Comparison of ENCODE assay signal across 13 mouse cellular contexts in the genomic region with DNA sequence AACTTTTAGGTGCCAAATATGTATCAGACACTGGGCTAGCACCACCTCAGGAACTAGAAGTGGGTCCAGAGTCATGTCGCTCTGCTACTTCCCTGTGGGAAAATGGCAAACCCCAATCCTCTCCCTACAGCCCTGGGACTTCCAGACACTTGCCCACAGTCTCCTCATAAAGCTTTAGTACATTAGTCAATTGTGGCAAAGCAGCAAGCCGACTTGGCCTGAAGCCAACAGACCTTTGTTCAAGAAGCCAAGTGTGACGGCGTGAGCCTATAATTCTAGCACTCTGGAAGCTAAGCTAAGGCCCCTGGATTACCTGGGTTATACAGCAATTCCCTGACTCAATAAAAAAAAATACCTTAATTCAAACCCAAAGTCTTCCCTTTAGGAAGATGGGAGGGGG.
DNase-seq lines count a peak whose midpoint lies in the region; ATAC-seq and TF ChIP-seq lines count a peak whose summit lies in the region.
"Had no signal": no experiment of that assay in that cellular context is flagged by ENCODE, and none has a peak within 500 bp of the region (broad histone marks: within the 10 kb centered on the region; RNA-seq: fewer than 3 reads in every experiment).

No protein-coding gene starts in this region.

- H3K27ac ChIP-seq in kidney, postnatal 0 days, result no peak overlapping the region
- no peak overlapping the region for H3K27ac ChIP-seq in gastrocnemius, adult 2 months
- H3K27ac ChIP-seq: embryonic facial prominence, embryonic 15.5 days; forebrain, embryonic 13.5 days; liver, embryonic 14.5 days had no signal

- H3K36me3 ChIP-seq in kidney, postnatal 0 days (ENCODE audit: insufficient read depth, low read length), result no peaks in the 10 kb centered on the region
- H3K36me3 ChIP-seq: embryonic facial prominence, embryonic 15.5 days had no signal

- no peak for ATAC-seq in kidney, postnatal 0 days (replicated peaks; ENCODE audit: low FRiP score, low read depth)
- ATAC-seq: forebrain, embryonic 13.5 days had no signal

- intact Hi-C loops in left cerebral cortex, postnatal 4 days (cut with DNase I), result no loop called here
- intact Hi-C loops in gastrocnemius, adult 2 months (cut with DNase I), result no loop called here

- no peak overlapping the region for H3K4me3 ChIP-seq in kidney, postnatal 0 days (replicated peaks; ENCODE audit: low read depth, low read length)
- H3K4me3 ChIP-seq in gastrocnemius, adult 2 months, result no peak overlapping the region
- H3K4me3 ChIP-seq: embryonic facial prominence, embryonic 15.5 days; forebrain, embryonic 13.5 days had no signal

- H3K4me2 ChIP-seq in kidney, postnatal 0 days (ENCODE audit: low read length), result no peak overlapping the region
- H3K4me2 ChIP-seq: embryonic facial prominence, embryonic 15.5 days; forebrain, embryonic 13.5 days had no signal

- no peaks in the 10 kb centered on the region for H3K27me3 ChIP-seq in kidney, postnatal 0 days (ENCODE audit: insufficient read depth, low read length)
- H3K27me3 ChIP-seq: forebrain, embryonic 13.5 days had no signal

- 55% methylated on average over 4 of the region's 4 CpGs for WGBS in kidney, postnatal 0 days

- no peak overlapping the region for H3K9ac ChIP-seq in kidney, postnatal 0 days (ENCODE audit: low read depth, low read length)
- H3K9ac ChIP-seq: embryonic facial prominence, embryonic 15.5 days; forebrain, embryonic 13.5 days; liver, embryonic 14.5 days had no signal

- peak; percentile 7 for DNase-seq in left cerebral cortex, postnatal 4 days
- no peak for DNase-seq in left cerebral cortex, adult 11 months (ENCODE audit: low spot score)
- peak; percentile 2 for DNase-seq in urinary bladder, postnatal 14 days (ENCODE audit: low spot score)
- DNase-seq in urinary bladder, adult 18-20 months (ENCODE audit: low spot score in 2 of 2), result no peak
- peak; percentile 15 for DNase-seq in kidney, postnatal 0 days (ENCODE audit: low spot score)
- no peak for DNase-seq in heart, adult 8-10 months (ENCODE audit: low spot score)
- no peak for DNase-seq in Muller cell, postnatal 12 days (ENCODE audit: inconsistent ontology term)
- no peak for DNase-seq in gastrocnemius, adult 2 months
- DNase-seq: cerebellum, postnatal 36 days; gastrocnemius, postnatal 25 days had no signal

- H3K9me3 ChIP-seq in kidney, postnatal 0 days (replicated peaks; ENCODE audit: low read length), result no peaks in the 10 kb centered on the region
- H3K9me3 ChIP-seq: embryonic facial prominence, embryonic 15.5 days; forebrain, embryonic 13.5 days had no signal

- no peaks in the 10 kb centered on the region for H3K4me1 ChIP-seq in kidney, postnatal 0 days (replicated peaks; ENCODE audit: insufficient read depth, low read length)
- H3K4me1 ChIP-seq: embryonic facial prominence, embryonic 15.5 days; forebrain, embryonic 13.5 days had no signal

- TF ChIP-seq CTCF in kidney, postnatal 0 days (IDR thresholded peaks at IDR 0.05; ENCODE audit: low read depth), result no peak
- TF ChIP-seq CTCF in gastrocnemius, adult 2 months (IDR thresholded peaks at IDR 0.05), result no peak

Comparison
In these comparisons a context has a peak if more than half of its experiments do, and no peak if none do; other contexts are left out.
1. DNase-seq: peak in left cerebral cortex, postnatal 4 days (single experiment), urinary bladder, postnatal 14 days (single experiment) and kidney, postnatal 0 days (single experiment); none in left cerebral cortex, adult 11 months (single experiment), urinary bladder, adult 18-20 months (0 of 2), heart, adult 8-10 months (single experiment), Muller cell, postnatal 12 days (single experiment) and gastrocnemius, adult 2 months (single experiment).